Mouse (Mus musculus) forebrain, embryonic 11.5 days (tissue): ENCODE measurements around the gene St6galnac3. TPM values are rescaled to one million over a fixed set of nuclear protein-coding genes. Genes with fewer than 3 reads are reported as not detected.

ENCODE experiments used
- ATAC-seq: fragments of 200-750 bp; cut with Nextera tagmentation; replicated peaks from 2 replicates; pipeline ENCODE4 v1.8.0; 2017; ENCODE audit warnings: moderate TSS enrichment; ENCODE audit not compliant: low FRiP score
- DNase-seq: peaks from one replicate; pipeline ENCODE4 v3.0.0-alpha.2; 2017; ENCODE audit warnings: low spot score
- H3K27ac ChIP-seq: fragments of 300-500 bp; sonication (generic); 2 replicates; pipeline ENCODE4 v1.5.1; 2014; ENCODE audit warnings: low read depth, low read length
- H3K27me3 ChIP-seq: fragments of 300-500 bp; sonication (generic); 2 replicates; pipeline ENCODE4 v1.6.1; 2014; ENCODE audit warnings: mild to moderate bottlenecking, low read length, mixed read lengths; ENCODE audit not compliant: control insufficient read depth, insufficient read depth
- H3K36me3 ChIP-seq: fragments of 300-500 bp; sonication (generic); 2 replicates; pipeline ENCODE4 v1.6.1; 2014; ENCODE audit warnings: mild to moderate bottlenecking, low read length, moderate library complexity, mixed read lengths; ENCODE audit not compliant: control insufficient read depth, insufficient read depth
- H3K4me1 ChIP-seq: fragments of 300-500 bp; sonication (generic); replicated peaks from 2 replicates; pipeline ENCODE4 v1.6.1; 2014; ENCODE audit warnings: low read length, mixed read lengths; ENCODE audit not compliant: control insufficient read depth, insufficient read depth
- H3K4me2 ChIP-seq: fragments of 300-500 bp; sonication (generic); 2 replicates; pipeline ENCODE4 v1.6.1; 2014; ENCODE audit warnings: low read depth, mild to moderate bottlenecking, low read length, moderate library complexity, mixed read lengths; ENCODE audit not compliant: severe bottlenecking
- H3K4me3 ChIP-seq: fragments of 300-500 bp; sonication (generic); 2 replicates; pipeline ENCODE4 v1.5.1; 2014; ENCODE audit warnings: low read depth, low read length
- H3K9ac ChIP-seq: fragments of 300-500 bp; sonication (generic); 2 replicates; pipeline ENCODE4 v1.6.1; 2014; ENCODE audit warnings: low read length
- H3K9me3 ChIP-seq: fragments of 300-500 bp; sonication (generic); 2 replicates; pipeline ENCODE4 v1.6.1; 2016; ENCODE audit warnings: low read length, mixed read lengths; ENCODE audit not compliant: control insufficient read depth
- WGBS: fragments of 180-500 bp; shearing (Covaris S2); extraction: QIAGEN DNeasy Blood & Tissue Kit; methylation state at CpG from one replicate; pipeline ENCODE4 v1.1.7; 2014; 5-methylcytosine and 5-hydroxymethylcytosine counted together
- polyA plus RNA-seq: library from polyadenylated mRNA; unstranded; fragments of >200 nt; fragmentation: Nextera tagmentation; extraction: Ambion mirVana; gene quantifications from 2 replicates; pipeline ENCODE4 v1.2.1, GENCODE M21; 2014

The St6galnac3 gene
- polyA plus RNA-seq, 1 experiment from 2014 or later, result 38.0 TPM

- Histone ChIP-seq H3K4me3 (no peak overlapping the region), H3K36me3 (no peaks in the 10 kb centered on the region), H3K9ac (no peak overlapping the region), H3K27me3 (no peaks in the 10 kb centered on the region), H3K4me2 (no peak overlapping the region), H3K9me3 (no peaks in the 10 kb centered on the region), H3K4me1 (no peaks in the 10 kb centered on the region), H3K27ac (no peak overlapping the region)
- no peak for ATAC-seq
- 90% methylated on average over 3 of the region's 3 CpGs for WGBS
- DNase-seq, result no peak
These were observed 156.2 kb downstream of the St6galnac3 start for GRCm38 (mm10) chr3:153568815-153569214.

- 76% methylated on average over 3 of the region's 3 CpGs for WGBS
- Histone ChIP-seq H3K27me3 (no peaks in the 10 kb centered on the region), H3K4me3 (no peak overlapping the region), H3K27ac (no peak overlapping the region), H3K9ac (no peak overlapping the region), H3K36me3 (no peaks in the 10 kb centered on the region), H3K9me3 (no peaks in the 10 kb centered on the region), H3K4me1 (no peaks in the 10 kb centered on the region), H3K4me2 (no peak overlapping the region)
- no peak for DNase-seq
- no peak for ATAC-seq
These were observed 157.1 kb downstream of the St6galnac3 start for GRCm38 (mm10) chr3:153567913-153568312.

- no peak for DNase-seq
- ATAC-seq, result no peak
- Histone ChIP-seq H3K4me2 (no peak overlapping the region), H3K27me3 (no peaks in the 10 kb centered on the region), H3K4me1 (no peaks in the 10 kb centered on the region), H3K9me3 (no peaks in the 10 kb centered on the region), H3K27ac (no peak overlapping the region), H3K36me3 (no peaks in the 10 kb centered on the region), H3K4me3 (no peak overlapping the region), H3K9ac (no peak overlapping the region)
- WGBS, result 95% methylated on average over 4 of the region's 4 CpGs
These were observed 157.5 kb downstream of the St6galnac3 start for GRCm38 (mm10) chr3:153567512-153567911.

- no peaks in the 10 kb centered on the region for H3K27me3 ChIP-seq
- no peak overlapping the region for H3K9ac ChIP-seq
- H3K4me3 ChIP-seq, result no peak overlapping the region
- DNase-seq, result no peak
- H3K9me3 ChIP-seq, result no peaks in the 10 kb centered on the region
- H3K27ac ChIP-seq, result no peak overlapping the region
- H3K4me2 ChIP-seq, result no peak overlapping the region
- no peak for ATAC-seq
- 90% methylated on average over 2 of the region's 2 CpGs for WGBS
- no peaks in the 10 kb centered on the region for H3K36me3 ChIP-seq
- H3K4me1 ChIP-seq, result no peaks in the 10 kb centered on the region
These were observed 158.9 kb downstream of the St6galnac3 start for GRCm38 (mm10) chr3:153566100-153566499.

DNA sequence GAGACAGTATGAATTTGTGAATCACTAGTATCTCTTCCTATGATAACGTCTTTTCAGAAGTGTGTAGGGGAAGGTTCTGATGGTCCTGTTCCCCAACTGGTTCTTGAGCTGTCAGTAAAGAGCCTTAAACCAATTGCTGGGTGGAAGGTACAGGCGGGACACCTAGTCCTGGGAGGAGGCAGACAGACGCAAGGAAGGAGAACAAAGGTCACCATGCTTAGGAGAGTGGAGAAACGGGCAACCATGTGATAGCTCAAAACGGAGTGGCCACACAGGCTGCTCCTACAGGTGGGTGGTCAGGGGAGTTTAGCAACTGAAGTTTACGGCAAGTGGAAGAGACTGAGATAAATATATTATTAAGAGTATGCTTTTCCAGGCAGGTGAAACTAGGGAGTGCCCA is 164.1 kb downstream of the St6galnac3 start:
- no peak for DNase-seq
- H3K4me2 ChIP-seq, result no peak overlapping the region
- no peak overlapping the region for H3K9ac ChIP-seq
- ATAC-seq, result no peak
- H3K9me3 ChIP-seq, result no peaks in the 10 kb centered on the region
- no peaks in the 10 kb centered on the region for H3K4me1 ChIP-seq
- 85% methylated on average over 6 of the region's 6 CpGs for WGBS
- no peaks in the 10 kb centered on the region for H3K36me3 ChIP-seq
- H3K27ac ChIP-seq, result no peak overlapping the region
- H3K27me3 ChIP-seq, result no peaks in the 10 kb centered on the region
- H3K4me3 ChIP-seq, result no peak overlapping the region

GRCm38 (mm10) chr3:153559586-153559985 is 165.4 kb downstream of the St6galnac3 start:
- no peak overlapping the region for H3K27ac ChIP-seq
- no peaks in the 10 kb centered on the region for H3K36me3 ChIP-seq
- no peaks in the 10 kb centered on the region for H3K4me1 ChIP-seq
- H3K27me3 ChIP-seq, result no peaks in the 10 kb centered on the region
- H3K9ac ChIP-seq, result no peak overlapping the region
- WGBS, result 89% methylated on average over 8 of the region's 8 CpGs
- H3K9me3 ChIP-seq, result no peaks in the 10 kb centered on the region
- H3K4me3 ChIP-seq, result no peak overlapping the region
- no peak overlapping the region for H3K4me2 ChIP-seq
- ATAC-seq (no peak), DNase-seq (no peak)

DNA sequence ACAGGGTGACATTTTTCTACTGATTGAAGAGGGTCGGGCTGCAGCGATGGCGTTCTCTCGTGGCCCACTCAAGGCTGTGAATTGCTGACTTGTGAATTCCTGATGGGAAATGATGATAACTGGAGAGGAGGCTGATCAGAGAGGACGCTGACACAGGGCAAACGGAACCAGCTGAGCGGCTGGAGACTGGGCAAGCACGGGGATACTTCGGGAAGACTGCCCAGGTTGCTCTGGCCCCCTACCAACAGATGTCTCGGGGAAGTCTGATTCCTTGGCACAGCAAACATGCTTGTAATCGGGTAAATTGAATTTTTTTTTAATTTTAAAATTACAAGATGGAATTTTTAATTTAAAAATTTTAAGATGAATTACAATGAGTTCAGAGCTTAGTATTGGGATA is 168.4 kb downstream of the St6galnac3 start:
- Histone ChIP-seq H3K9ac (no peak overlapping the region), H3K4me1 (no peaks in the 10 kb centered on the region), H3K4me2 (no peak overlapping the region), H3K27ac (no peak overlapping the region), H3K9me3 (no peaks in the 10 kb centered on the region), H3K36me3 (no peaks in the 10 kb centered on the region), H3K4me3 (no peak overlapping the region), H3K27me3 (no peaks in the 10 kb centered on the region)
- DNase-seq, result no peak
- no peak for ATAC-seq
- 91% methylated on average over 11 of the region's 11 CpGs for WGBS

DNA sequence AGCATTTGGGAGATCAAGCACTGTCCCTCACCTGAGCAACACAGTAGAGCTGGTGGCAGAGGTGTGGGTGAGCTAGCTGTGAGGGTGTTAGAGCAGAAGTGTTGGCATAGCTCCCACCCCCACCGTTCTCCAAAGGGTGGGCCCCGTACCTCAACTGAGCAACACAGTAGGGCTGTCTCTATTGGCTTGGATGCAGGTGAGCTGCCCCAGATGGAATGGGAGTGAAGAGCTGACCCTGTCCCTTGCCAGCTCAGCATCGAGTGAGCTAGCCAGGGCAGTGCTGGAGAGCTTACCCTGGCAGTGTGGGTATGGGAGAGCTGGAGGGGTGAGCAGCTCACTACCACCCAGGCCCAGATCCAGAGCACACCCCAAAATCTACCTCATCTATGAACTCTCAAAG is 171.3 kb downstream of the St6galnac3 start:
- H3K9me3 ChIP-seq, result no peaks in the 10 kb centered on the region
- H3K4me2 ChIP-seq, result no peak overlapping the region
- WGBS, result 93% methylated on average over 3 of the region's 3 CpGs
- no peaks in the 10 kb centered on the region for H3K36me3 ChIP-seq
- H3K4me1 ChIP-seq, result no peaks in the 10 kb centered on the region
- ATAC-seq (0 out of 2 replicates have a peak, but pooled peaks have one; percentile 33), DNase-seq (no peak)
- H3K9ac ChIP-seq, result no peak overlapping the region
- no peak overlapping the region for H3K27ac ChIP-seq
- H3K4me3 ChIP-seq, result no peak overlapping the region
- no peaks in the 10 kb centered on the region for H3K27me3 ChIP-seq

- H3K4me3 ChIP-seq, result no peak overlapping the region
- DNase-seq (no peak), ATAC-seq (no peak)
- WGBS, result 94% methylated on average over 7 of the region's 7 CpGs
- H3K27ac ChIP-seq, result no peak overlapping the region
- H3K9me3 ChIP-seq, result no peaks in the 10 kb centered on the region
- no peaks in the 10 kb centered on the region for H3K27me3 ChIP-seq
- no peaks in the 10 kb centered on the region for H3K4me1 ChIP-seq
- no peaks in the 10 kb centered on the region for H3K36me3 ChIP-seq
- no peak overlapping the region for H3K9ac ChIP-seq
- H3K4me2 ChIP-seq, result no peak overlapping the region
These were observed 171.7 kb downstream of the St6galnac3 start for GRCm38 (mm10) chr3:153553226-153553625.
